Mouse (Mus musculus): ENCODE data around the gene Nsg2.

- TF ChIP-seq CTCF (IDR thresholded peaks at IDR 0.05; ENCODE audit: borderline replicate concordance, control insufficient read depth, extremely low read depth, insufficient read depth, low read length, poor library complexity) (no peak), POLR2A (IDR thresholded peaks at IDR 0.05; ENCODE audit: control insufficient read depth, extremely low read depth, insufficient read depth, low read length, poor library complexity) (no peak)
Measured at GRCm38 (mm10) chr11:32101059-32101632, 100.9 kb downstream of the Nsg2 start.
